Mouse (Mus musculus) ES-CJ7 (cell line): ENCODE measurements around the gene Appl2.

Source experiments
- DNase-seq: peaks from one replicate; pipeline ENCODE4 v3.0.0; 2011; ENCODE audit warnings: low read depth, low spot score

The Appl2 gene

GRCm38 (mm10) chr10:83631775-83632174 is 16.8 kb downstream of the Appl2 start:
- no peak for DNase-seq

GRCm38 (mm10) chr10:83630899-83631298 is 17.6 kb downstream of the Appl2 start:
- no peak for DNase-seq

GRCm38 (mm10) chr10:83629878-83630277 is 18.7 kb downstream of the Appl2 start:
- DNase-seq = no peak

GRCm38 (mm10) chr10:83629190-83629781 is 19.3 kb downstream of the Appl2 start:
- DNase-seq = no peak

GRCm38 (mm10) chr10:83628241-83628640 is 20.3 kb downstream of the Appl2 start:
- no peak for DNase-seq

GRCm38 (mm10) chr10:83627113-83627687 is 21.3 kb downstream of the Appl2 start:
- no peak for DNase-seq

- no peak for DNase-seq
Measured at GRCm38 (mm10) chr10:83624841-83625240, 23.7 kb downstream of the Appl2 start.

- no peak for DNase-seq
Measured at GRCm38 (mm10) chr10:83624065-83624464, 24.5 kb downstream of the Appl2 start.

- peak; percentile 28 for DNase-seq
Measured at GRCm38 (mm10) chr10:83620350-83621055, 28.0 kb downstream of the Appl2 start.

GRCm38 (mm10) chr10:83618819-83619440 is 29.6 kb downstream of the Appl2 start:
- no peak for DNase-seq

- peak; percentile 74 for DNase-seq
Measured at GRCm38 (mm10) chr10:83617366-83617765, 31.2 kb downstream of the Appl2 start.

GRCm38 (mm10) chr10:83612648-83613215 is 35.8 kb downstream of the Appl2 start:
- DNase-seq = no peak

- DNase-seq = no peak
Measured at GRCm38 (mm10) chr10:83611863-83612262, 36.7 kb downstream of the Appl2 start.

- DNase-seq = no peak
Measured at GRCm38 (mm10) chr10:83610518-83610917, 38.0 kb downstream of the Appl2 start.

GRCm38 (mm10) chr10:83608596-83608995 is 39.9 kb downstream of the Appl2 start:
- no peak for DNase-seq

- DNase-seq = no peak
Measured at GRCm38 (mm10) chr10:83607111-83607510, 41.4 kb downstream of the Appl2 start.

- DNase-seq = no peak
Measured at GRCm38 (mm10) chr10:83605637-83606183, 42.8 kb downstream of the Appl2 start.

- DNase-seq = no peak
Measured at GRCm38 (mm10) chr10:83603956-83604564, 44.5 kb downstream of the Appl2 start.

GRCm38 (mm10) chr10:83600650-83601049 is 47.9 kb downstream of the Appl2 start:
- no peak for DNase-seq

GRCm38 (mm10) chr10:83594526-83594925 is 54.0 kb downstream of the Appl2 start:
- no peak for DNase-seq

- no peak for DNase-seq
Measured at GRCm38 (mm10) chr10:83592616-83593015, 55.9 kb downstream of the Appl2 start.
